Mouse (Mus musculus): Measurements from ENCODE around the gene Fam187a. TPM values are rescaled to one million over a fixed set of nuclear protein-coding genes. Genes with fewer than 3 reads are reported as not detected.

Gene Fam187a
- polyA plus RNA-seq, 1 experiment from 2014 or later = not detected

GRCm38 (mm10) chr11:102845926-102846325, 39.0 kb upstream of the Fam187a start:
- no peak overlapping the region for H3K27ac ChIP-seq (replicated peaks)
- no peaks in the 10 kb centered on the region for H3K4me1 ChIP-seq (replicated peaks; ENCODE audit: control insufficient read depth, insufficient read depth)
- no peaks in the 10 kb centered on the region for H3K27me3 ChIP-seq (ENCODE audit: control insufficient read depth, insufficient read depth, low read length)
- ATAC-seq (ENCODE audit: low FRiP score, low TSS enrichment) (no peak), DNase-seq (ENCODE audit: low spot score) (no peak)
- TF ChIP-seq CTCF (IDR thresholded peaks at IDR 0.05; ENCODE audit: low read depth) (no peak), EP300 (optimal IDR thresholded peaks at IDR 0.05) (no peak)
- no peak overlapping the region for H3K4me3 ChIP-seq (ENCODE audit: low read depth, low read length)
- WGBS = 76% methylated on average over 10 of the region's 10 CpGs
- H3K9me3 ChIP-seq (ENCODE audit: control insufficient read depth, low read length) = no peaks in the 10 kb centered on the region
- peaks cover 46% of the 10 kb centered on the region for H3K36me3 ChIP-seq (ENCODE audit: control insufficient read depth, insufficient read depth, low read length)
- H3K4me2 ChIP-seq (replicated peaks; ENCODE audit: low read depth) = no peak overlapping the region
- H3K9ac ChIP-seq (ENCODE audit: low read length) = no peak overlapping the region

DNA sequence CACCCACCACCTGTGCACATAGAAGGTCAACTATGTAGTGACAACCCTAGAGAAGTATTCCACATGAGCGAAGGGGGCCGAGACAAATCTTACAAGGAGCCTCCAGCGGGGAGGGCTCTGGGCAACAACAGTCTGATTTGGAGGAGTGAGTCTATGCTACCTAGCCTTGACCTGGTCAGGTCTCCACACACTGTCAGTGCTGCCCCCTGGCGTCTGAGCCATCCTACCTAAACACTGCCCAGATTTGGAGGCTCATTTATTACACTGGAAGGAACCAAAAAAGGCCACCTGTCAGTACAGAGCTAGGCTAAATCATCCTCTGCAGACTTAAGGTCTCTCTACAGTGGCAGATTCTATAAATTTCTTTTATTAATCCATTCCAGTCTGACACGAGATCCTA, 33.1 kb upstream of the Fam187a start:
- no peak overlapping the region for H3K4me3 ChIP-seq (ENCODE audit: low read depth, low read length)
- no peaks in the 10 kb centered on the region for H3K9me3 ChIP-seq (ENCODE audit: control insufficient read depth, low read length)
- no peaks in the 10 kb centered on the region for H3K4me1 ChIP-seq (replicated peaks; ENCODE audit: control insufficient read depth, insufficient read depth)
- H3K27me3 ChIP-seq (ENCODE audit: control insufficient read depth, insufficient read depth, low read length) = no peaks in the 10 kb centered on the region
- 65% methylated on average over 5 of the region's 5 CpGs for WGBS
- ATAC-seq (ENCODE audit: low FRiP score, low TSS enrichment) (peak; percentile 59; the same call in 1 of the 2 replicates), DNase-seq (ENCODE audit: low spot score) (peak; percentile 74)
- H3K36me3 ChIP-seq (ENCODE audit: control insufficient read depth, insufficient read depth, low read length) = peaks cover 28% of the 10 kb centered on the region
- H3K4me2 ChIP-seq (replicated peaks; ENCODE audit: low read depth) = no peak overlapping the region
- no peak overlapping the region for H3K9ac ChIP-seq (ENCODE audit: low read length)
- no peak overlapping the region for H3K27ac ChIP-seq (replicated peaks)
- TF ChIP-seq CTCF (IDR thresholded peaks at IDR 0.05; ENCODE audit: low read depth) (peak; percentile 79), EP300 (optimal IDR thresholded peaks at IDR 0.05) (no peak)

GRCm38 (mm10) chr11:102853760-102854159, 31.2 kb upstream of the Fam187a start:
- no peak overlapping the region for H3K4me2 ChIP-seq (replicated peaks; ENCODE audit: low read depth)
- H3K27me3 ChIP-seq (ENCODE audit: control insufficient read depth, insufficient read depth, low read length) = no peaks in the 10 kb centered on the region
- H3K4me1 ChIP-seq (replicated peaks; ENCODE audit: control insufficient read depth, insufficient read depth) = no peaks in the 10 kb centered on the region
- DNase-seq (ENCODE audit: low spot score) = no peak
- no peak overlapping the region for H3K9ac ChIP-seq (ENCODE audit: low read length)
- no peak for ATAC-seq (ENCODE audit: low FRiP score, low TSS enrichment)
- peaks cover 21% of the 10 kb centered on the region for H3K36me3 ChIP-seq (ENCODE audit: control insufficient read depth, insufficient read depth, low read length)
- H3K27ac ChIP-seq (replicated peaks) = no peak overlapping the region
- no peak overlapping the region for H3K4me3 ChIP-seq (ENCODE audit: low read depth, low read length)
- TF ChIP-seq EP300 (optimal IDR thresholded peaks at IDR 0.05) (no peak), CTCF (IDR thresholded peaks at IDR 0.05; ENCODE audit: low read depth) (peak; percentile 62)
- no peaks in the 10 kb centered on the region for H3K9me3 ChIP-seq (ENCODE audit: control insufficient read depth, low read length)

DNA sequence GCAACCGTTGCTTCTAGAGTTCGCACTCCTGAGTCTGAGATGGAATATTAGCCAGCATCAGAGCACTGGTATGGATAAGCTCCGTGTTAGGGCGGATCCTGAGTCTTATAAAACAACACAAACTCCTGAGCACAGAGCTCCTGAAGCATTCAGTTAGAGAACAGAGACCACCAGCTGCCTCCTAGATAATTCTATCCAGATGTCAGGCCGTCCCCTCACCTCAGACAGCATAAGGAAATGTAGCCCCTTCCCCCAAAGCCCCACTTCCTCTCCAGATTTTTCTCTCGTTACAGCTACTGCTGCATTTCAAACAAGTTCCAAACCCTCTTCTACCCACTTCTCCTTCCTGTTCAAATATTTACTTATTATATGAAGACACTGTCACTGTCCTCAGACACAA, 29.0 kb upstream of the Fam187a start:
- H3K9ac ChIP-seq (ENCODE audit: low read length) = no peak overlapping the region
- H3K4me1 ChIP-seq (replicated peaks; ENCODE audit: control insufficient read depth, insufficient read depth) = no peaks in the 10 kb centered on the region
- H3K4me2 ChIP-seq (replicated peaks; ENCODE audit: low read depth) = no peak overlapping the region
- no peak overlapping the region for H3K27ac ChIP-seq (replicated peaks)
- no peak overlapping the region for H3K4me3 ChIP-seq (ENCODE audit: low read depth, low read length)
- H3K27me3 ChIP-seq (ENCODE audit: control insufficient read depth, insufficient read depth, low read length) = no peaks in the 10 kb centered on the region
- TF ChIP-seq CTCF (IDR thresholded peaks at IDR 0.05; ENCODE audit: low read depth) (no peak), EP300 (optimal IDR thresholded peaks at IDR 0.05) (no peak)
- H3K36me3 ChIP-seq (ENCODE audit: control insufficient read depth, insufficient read depth, low read length) = peaks cover 21% of the 10 kb centered on the region
- ATAC-seq (ENCODE audit: low FRiP score, low TSS enrichment) (no peak), DNase-seq (ENCODE audit: low spot score) (no peak)
- WGBS = 84% methylated on average over 6 of the region's 6 CpGs
- no peaks in the 10 kb centered on the region for H3K9me3 ChIP-seq (ENCODE audit: control insufficient read depth, low read length)

DNA sequence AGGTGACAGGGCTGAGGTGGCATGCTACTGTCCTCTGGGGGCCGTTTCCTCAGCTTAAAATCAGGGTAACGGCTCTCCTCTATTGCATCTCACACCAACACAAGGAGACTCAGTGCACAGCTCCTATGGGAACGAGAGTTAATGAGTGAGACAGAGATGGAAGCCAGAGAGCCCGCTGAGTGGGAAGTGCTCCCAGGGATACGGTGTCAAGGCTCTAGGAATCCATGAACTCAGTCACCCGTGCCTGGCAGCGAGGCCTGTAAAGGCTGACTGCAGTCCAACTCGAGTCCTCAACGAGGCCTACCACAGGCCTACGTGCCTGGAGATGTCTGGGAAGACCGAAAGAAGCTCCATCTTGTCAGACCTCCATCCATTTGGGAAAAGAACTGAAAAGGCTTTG, 26.0 kb upstream of the Fam187a start:
- H3K4me1 ChIP-seq (replicated peaks; ENCODE audit: control insufficient read depth, insufficient read depth) = no peaks in the 10 kb centered on the region
- H3K27ac ChIP-seq (replicated peaks) = no peak overlapping the region
- no peak for TF ChIP-seq CTCF (IDR thresholded peaks at IDR 0.05; ENCODE audit: low read depth)
- no peak for TF ChIP-seq EP300 (optimal IDR thresholded peaks at IDR 0.05)
- no peaks in the 10 kb centered on the region for H3K27me3 ChIP-seq (ENCODE audit: control insufficient read depth, insufficient read depth, low read length)
- ATAC-seq (ENCODE audit: low FRiP score, low TSS enrichment) (no peak), DNase-seq (ENCODE audit: low spot score) (no peak)
- WGBS = 91% methylated on average over 11 of the region's 11 CpGs
- no peaks in the 10 kb centered on the region for H3K9me3 ChIP-seq (ENCODE audit: control insufficient read depth, low read length)
- H3K4me2 ChIP-seq (replicated peaks; ENCODE audit: low read depth) = no peak overlapping the region
- no peak overlapping the region for H3K9ac ChIP-seq (ENCODE audit: low read length)
- H3K4me3 ChIP-seq (ENCODE audit: low read depth, low read length) = no peak overlapping the region
- peaks cover 21% of the 10 kb centered on the region for H3K36me3 ChIP-seq (ENCODE audit: control insufficient read depth, insufficient read depth, low read length)

DNA sequence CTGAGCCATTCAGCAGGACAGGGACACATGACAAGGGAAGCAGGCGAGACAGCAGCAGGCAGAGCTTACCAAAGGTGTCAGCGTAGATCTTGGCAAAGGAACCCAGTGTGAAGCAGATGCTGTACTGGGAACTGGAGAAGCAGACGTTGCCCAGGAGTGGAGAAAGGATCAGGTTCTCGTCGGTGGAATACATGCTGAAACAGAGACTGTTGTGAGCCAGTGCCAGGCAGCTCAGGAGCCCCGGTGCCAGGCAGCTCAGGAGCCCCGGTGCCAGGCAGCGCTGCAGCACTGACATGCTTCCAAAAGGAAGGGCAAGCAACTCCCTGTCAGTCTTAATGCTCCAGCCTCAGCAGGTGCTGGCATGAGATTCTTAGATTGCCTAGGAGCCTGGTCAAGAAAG, 25.0 kb upstream of the Fam187a start:
- no peaks in the 10 kb centered on the region for H3K9me3 ChIP-seq (ENCODE audit: control insufficient read depth, low read length)
- WGBS = 91% methylated on average over 8 of the region's 8 CpGs
- peaks cover 15% of the 10 kb centered on the region for H3K36me3 ChIP-seq (ENCODE audit: control insufficient read depth, insufficient read depth, low read length)
- no peak overlapping the region for H3K27ac ChIP-seq (replicated peaks)
- TF ChIP-seq EP300 (optimal IDR thresholded peaks at IDR 0.05) = no peak
- no peak for TF ChIP-seq CTCF (IDR thresholded peaks at IDR 0.05; ENCODE audit: low read depth)
- ATAC-seq (ENCODE audit: low FRiP score, low TSS enrichment) (no peak), DNase-seq (ENCODE audit: low spot score) (no peak)
- H3K4me1 ChIP-seq (replicated peaks; ENCODE audit: control insufficient read depth, insufficient read depth) = no peaks in the 10 kb centered on the region
- no peak overlapping the region for H3K4me3 ChIP-seq (ENCODE audit: low read depth, low read length)
- no peak overlapping the region for H3K9ac ChIP-seq (ENCODE audit: low read length)
- no peak overlapping the region for H3K4me2 ChIP-seq (replicated peaks; ENCODE audit: low read depth)
- H3K27me3 ChIP-seq (ENCODE audit: control insufficient read depth, insufficient read depth, low read length) = no peaks in the 10 kb centered on the region

Data from stomach, postnatal 0 days (tissue).